Mouse (Mus musculus) neural tube, embryonic 10.5 days (tissue): Measurements from ENCODE around the gene Vsir.

ENCODE experiments used
- DNase-seq: peaks from one replicate; pipeline ENCODE4 v3.0.0-alpha.2; 2017; ENCODE audit warnings: low spot score; ENCODE audit errors: extremely low spot score

Gene Vsir

DNA sequence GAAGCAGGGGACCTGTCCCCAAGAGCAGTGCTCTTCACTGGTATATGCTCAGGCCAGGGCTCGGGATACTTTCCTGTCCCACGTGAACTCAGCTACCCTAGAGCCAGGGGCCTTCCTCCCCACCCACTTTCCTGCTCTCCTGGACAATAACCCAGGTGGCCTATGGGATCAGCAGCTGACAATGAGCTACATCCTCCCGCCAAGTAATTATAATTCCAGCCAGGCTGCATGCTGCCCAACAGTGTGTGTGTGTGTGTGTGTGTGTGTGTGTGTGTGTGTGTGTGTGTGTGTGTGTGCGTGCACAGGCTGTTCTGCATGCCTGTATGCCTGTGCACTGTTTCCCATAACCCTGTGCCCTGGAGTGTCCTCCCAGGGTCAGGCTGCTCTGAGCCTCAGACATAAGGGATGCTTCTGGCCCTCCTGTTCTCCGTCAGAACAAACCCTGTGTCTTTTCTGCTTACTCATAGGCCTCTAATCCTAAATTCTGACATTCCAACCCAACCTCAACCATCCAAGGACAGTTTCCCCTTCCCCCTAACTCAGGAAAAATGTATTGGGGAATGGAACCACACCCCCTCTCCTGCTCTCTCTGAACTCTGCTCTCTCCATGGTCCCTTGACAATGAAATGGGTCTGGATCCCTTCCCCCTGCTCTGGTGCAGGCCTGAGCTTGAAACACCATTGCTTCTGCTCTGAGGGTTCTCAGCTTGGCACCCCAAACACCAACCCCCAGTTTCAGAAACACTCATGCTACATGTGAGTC, 6.8 kb downstream of the Vsir start:
- no peak for DNase-seq

- DNase-seq = no peak
Observed at GRCm38 (mm10) chr10:60354003-60354325, 7.3 kb downstream of the Vsir start.

DNA sequence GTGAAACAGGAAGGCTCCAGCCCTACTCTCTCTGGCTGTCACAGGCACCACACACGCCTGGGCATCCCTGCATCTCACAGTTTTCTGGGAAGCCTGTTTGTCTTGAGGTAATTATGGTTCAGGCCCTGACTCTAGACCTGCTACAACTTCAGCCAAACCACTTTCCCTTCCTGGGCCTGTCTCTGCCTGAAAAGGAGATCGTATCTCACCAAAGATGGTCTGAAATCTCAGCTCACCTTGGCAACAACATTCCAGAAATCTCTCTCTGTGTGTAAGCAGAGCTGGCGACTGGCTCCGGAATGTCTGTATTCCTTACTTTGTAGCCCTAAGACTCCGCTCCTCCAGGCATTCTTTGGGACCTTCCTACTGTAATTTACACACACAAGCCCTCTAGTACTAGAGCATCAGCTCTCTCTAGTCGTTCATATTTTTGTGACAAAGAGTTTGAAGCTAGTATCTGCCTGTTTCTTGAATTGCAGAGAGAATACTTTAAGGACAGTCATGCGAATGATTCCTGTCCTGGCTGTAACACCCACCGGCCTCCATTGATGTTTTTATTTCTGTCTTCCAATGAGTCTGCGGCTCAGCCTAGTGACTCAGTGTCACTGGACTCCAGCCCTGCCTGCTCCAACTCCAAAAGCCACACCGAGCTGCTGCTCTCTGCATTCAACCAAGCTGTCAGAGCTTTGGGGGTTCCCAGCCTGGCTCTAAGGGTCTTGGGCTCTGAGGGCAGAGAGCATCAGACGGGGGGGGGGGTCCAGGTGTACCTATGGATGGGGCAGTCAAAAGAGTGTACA, 8.4 kb downstream of the Vsir start:
- no peak for DNase-seq

GRCm38 (mm10) chr10:60357441-60357840, 10.8 kb downstream of the Vsir start:
- no peak for DNase-seq

DNA sequence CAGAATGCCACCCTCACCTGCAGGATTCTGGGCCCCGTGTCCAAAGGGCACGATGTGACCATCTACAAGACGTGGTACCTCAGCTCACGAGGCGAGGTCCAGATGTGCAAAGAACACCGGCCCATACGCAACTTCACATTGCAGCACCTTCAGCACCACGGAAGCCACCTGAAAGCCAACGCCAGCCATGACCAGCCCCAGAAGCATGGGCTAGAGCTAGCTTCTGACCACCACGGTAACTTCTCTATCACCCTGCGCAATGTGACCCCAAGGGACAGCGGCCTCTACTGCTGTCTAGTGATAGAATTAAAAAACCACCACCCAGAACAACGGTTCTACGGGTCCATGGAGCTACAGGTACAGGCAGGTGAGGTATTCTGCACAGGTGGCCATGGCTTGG, 11.2 kb downstream of the Vsir start:
- DNase-seq = no peak

DNA sequence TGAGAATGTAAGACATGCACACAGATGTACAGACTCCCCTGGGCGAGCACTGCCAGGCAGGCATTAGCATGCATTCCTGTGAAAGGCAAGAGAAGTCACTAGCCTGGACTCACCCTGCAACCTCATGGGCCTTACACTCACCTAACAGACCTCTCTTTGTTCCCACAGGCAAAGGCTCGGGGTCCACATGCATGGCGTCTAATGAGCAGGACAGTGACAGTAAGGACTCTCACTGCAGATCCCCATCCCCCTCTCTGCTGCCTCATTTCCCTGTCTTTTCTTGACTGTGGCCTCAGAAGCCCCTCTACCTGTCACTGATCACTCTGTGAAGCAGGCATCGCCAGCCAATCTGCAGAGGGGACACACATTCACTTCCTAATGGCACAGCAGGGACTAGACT, 12.1 kb downstream of the Vsir start:
- no peak for DNase-seq

GRCm38 (mm10) chr10:60361615-60362309, 15.1 kb downstream of the Vsir start:
- no peak for DNase-seq

DNA sequence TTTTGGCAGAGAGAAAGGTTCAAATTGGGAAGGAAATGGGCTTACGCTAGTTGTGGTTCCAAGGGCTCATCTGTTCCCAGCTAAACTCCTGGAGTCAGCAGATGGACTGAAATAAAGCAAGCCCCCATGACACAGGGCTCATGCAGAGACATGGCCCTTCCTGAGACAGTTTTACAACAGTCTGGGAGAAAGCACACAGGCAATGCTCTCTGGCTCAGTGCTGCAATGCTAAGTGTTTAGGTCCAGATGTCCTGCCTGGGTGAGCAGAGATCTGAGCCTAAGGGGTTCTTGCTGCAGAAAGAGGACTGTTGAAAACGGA, 15.6 kb downstream of the Vsir start:
- DNase-seq = no peak

DNA sequence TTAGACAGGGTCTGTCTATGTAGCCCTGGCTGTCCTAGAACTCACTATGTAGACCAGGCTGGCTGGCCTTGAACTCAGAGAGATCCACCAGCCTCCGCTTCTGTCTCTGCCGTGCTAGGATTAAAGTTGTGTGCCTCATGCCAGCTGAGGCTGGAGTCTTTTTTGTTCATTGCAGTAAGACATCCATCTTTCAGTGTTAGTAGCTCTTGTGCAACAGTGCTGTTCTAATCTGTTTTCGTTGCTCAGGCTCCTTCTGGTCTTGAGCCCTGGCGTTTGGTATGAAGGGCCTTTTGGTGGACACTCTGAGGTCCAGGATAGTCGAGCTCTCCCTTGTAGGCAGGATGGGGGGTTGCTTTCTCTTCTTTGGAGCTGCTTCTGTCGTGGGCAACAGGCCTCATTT, 16.8 kb downstream of the Vsir start:
- no peak for DNase-seq

GRCm38 (mm10) chr10:60367145-60367544, 20.5 kb downstream of the Vsir start:
- DNase-seq = no peak

DNA sequence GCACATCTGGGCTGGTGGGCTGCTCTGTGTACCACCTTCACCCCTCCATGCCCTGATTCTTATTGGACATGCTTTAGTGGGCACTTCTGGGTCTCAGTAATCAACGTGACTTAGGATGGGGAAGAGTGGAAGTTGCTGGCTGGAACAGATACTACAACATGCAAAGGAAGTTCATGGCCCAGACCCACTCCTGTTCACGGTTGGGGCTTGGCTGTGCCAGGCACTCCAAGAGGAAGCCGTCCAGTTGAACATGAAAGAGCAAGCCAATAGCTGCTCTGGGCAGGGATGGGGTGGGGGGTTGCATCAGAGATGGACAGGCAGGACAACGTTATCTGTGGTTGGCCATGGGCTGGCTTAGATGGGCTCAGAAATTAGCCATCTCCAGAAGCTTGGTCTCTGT, 21.3 kb downstream of the Vsir start:
- no peak for DNase-seq

DNA sequence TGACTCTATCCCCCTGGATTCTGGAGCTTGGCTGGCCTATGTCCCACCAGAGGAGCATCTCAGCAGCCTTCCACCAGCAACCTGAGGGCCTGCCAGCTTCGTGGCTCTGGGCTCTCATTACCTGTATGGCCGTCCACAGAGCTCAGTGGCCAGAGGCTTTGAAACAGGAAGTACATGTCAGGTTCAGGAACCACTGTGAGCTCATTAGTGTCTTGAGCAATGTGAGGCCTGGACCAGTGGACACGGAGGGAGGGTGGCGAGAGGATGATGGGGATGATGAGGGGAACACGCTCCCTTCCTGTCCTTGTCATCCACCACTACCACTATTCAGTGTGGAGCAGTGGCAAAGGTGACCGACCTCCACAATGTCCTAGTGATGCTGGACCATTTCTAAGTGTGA, 22.8 kb downstream of the Vsir start:
- DNase-seq = no peak

DNA sequence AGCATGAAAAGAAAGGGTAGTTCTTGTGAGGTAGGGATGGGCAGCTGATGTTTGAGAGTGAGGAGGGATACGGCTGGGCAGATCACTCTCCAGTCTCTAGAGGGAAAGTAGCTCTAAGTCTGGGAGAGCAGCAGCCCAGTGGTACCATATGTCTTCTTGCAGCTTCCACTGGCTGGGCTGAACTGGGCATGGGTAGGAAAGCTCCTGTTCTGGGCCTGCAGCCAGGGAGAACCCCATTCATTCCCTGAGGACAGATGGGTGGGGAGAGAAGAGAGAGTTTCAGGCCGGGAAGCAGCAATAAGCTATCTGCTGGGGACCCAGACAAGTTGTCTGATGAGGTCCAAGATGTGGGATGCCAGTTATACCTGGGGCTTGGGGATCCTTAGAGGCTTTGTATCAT, 23.4 kb downstream of the Vsir start:
- no peak for DNase-seq

- no peak for DNase-seq
Observed at GRCm38 (mm10) chr10:60370601-60371061, 24.0 kb downstream of the Vsir start.

- DNase-seq = no peak
Observed at GRCm38 (mm10) chr10:60371596-60372386, 25.1 kb downstream of the Vsir start.

GRCm38 (mm10) chr10:60373543-60373936, 26.9 kb downstream of the Vsir start:
- DNase-seq = no peak

DNA sequence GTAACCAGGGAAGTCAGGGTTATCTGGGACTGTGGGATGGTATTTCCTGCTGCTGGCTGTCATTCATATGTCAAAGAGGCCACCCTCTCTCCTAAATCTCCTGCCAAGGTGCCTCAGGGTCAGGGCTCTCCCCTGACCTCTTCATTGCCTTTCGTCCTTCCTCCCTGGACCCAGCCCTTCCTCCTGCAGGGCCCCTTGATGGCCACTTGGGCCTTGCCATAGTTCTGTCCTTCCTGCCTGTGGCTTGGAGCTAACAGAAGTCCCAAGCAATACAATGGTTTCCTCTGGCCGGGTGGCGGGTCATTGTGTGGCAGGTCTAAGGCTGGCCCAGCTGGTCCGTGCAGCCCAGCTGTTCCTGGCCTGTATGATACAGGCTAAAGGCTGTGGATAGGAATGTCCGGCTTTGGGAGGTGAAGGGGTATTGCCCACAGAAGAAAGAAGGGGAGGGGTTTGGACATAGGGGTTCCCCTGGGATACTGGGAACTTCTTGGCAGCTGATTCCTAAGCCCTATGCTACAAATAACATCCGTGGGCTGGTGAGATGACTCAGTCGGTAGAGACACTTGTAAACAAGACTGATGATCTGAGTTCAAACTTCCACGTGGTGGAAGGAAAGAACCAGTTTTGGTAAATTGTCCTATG, 27.4 kb downstream of the Vsir start:
- peak; percentile 27 for DNase-seq

DNA sequence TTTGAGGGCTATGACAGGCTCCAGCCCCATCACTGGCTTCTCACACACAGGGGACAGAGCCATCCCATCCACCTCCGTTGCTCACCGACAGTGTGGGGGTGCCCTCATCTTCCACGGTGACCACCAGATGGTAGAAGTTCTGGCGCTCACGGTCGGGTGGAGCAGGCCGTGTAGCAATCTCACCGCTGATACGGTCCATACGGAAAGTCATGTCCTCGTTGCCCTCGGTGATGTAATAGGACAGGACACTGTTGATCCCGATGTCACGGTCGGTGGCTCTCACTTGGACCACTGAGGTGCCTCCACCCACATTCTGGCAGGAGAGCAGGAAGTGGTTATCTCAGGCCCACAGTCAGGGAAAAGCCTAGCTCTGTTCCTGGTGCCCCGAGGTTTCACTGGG, 30.1 kb downstream of the Vsir start:
- no peak for DNase-seq

DNA sequence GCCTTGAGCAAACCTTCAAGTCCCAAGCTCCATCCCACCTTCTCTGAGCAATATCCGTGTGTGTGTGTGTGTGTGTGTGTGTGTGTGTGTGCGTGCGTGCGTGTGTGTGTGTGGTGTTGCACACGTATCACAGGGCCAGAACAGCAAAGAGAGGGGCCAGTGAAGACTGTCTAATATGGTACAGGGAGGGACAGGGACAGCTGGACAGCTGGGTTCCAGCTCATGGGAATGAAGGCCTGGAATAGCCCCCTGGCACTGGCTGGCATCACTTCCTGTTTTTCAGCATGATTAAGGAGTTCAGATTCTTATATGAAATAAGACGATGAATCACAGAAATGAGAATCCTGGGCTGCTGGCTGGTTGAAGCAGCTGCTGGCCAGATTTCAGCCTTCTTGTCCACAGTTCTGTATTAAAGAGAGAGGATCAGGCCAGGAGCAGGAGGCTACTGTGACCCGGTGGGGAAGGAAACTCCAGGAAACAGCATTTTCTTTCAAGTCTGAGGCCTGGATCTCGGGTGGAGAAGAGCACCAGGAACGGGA, 32.8 kb downstream of the Vsir start:
- no peak for DNase-seq

- no peak for DNase-seq
Observed at GRCm38 (mm10) chr10:60380229-60380628, 33.6 kb downstream of the Vsir start.
